Mouse (Mus musculus): Measurements from ENCODE around the gene Tmem252.
"Not testable (repeated sequence)": the region's sequence is repeated elsewhere in the genome, so short reads cannot be mapped to it uniquely, and the experiment has no call there.

Gene Tmem252

DNA sequence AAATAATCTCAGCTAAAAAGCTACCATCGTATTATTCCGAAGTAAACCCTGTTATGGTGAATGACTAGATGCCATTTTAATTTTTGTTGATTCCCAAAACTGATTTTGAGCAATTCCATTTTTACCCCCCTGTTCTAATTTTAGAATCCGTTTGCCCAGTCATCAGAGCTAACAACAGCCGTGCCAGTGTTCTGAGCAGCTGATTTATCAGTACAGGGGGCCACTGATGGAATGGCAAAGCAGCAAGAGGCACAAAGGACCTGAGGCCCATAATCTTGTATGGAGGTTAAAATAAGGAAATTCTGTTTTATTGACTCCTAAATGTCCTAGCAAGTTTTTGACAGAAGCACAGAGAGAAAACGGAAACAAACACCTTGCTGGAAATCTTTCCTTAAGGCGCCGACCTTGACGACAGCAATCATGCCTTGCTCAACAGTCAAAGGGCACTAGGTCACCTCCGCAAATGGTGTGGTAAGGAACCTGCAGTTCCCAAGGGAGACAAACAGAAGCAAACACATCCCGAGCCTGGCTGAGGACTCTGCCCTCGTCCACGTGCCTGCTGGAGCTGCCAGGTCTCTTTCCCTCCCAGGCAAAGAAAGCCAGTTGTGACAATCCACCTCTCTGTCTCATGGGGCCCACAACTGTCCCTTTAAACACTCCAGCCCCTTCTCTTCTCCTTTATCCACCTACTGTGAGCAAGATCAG is 9.4 kb downstream of the Tmem252 start:
- no peak for DNase-seq

DNA sequence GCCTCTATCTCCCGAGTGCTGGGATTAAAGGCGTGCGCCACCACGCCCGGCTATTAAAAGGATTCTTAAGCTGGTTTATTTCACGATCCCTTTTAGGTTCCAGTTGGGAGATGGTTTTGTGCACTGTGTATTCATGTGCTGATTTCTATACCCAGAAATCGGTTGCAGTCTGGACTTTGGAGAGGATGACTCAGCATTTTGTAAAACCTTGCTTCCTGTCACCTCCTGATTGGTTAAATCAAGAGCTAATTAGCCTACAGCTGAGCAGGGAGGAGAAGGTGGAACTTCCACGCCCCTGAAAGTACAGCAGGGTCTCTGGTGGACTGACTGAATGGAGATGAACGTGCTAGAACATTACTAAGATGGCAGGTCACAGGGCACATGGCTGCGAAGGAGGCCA is 12.6 kb downstream of the Tmem252 start:
- no peak for DNase-seq

DNA sequence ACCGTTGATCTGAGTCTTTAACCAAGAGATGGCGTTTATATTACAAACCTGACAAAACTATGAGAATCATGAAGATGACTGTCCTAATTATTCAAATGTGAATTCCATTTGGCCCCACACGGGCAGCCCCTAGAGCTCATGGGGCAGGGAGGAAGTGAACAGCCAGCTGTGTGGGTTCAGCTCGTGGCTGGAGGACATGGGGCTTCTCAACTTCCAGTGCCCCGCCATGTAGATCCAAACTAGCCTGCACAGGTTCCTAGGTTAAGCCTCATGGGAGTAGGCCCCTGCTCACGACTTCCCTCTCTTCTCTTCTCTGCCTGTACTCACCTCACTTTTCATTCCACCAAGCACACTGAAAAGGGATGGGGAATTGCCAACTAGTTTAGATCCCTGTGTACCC is 14.5 kb downstream of the Tmem252 start:
- DNase-seq, result no peak

DNA sequence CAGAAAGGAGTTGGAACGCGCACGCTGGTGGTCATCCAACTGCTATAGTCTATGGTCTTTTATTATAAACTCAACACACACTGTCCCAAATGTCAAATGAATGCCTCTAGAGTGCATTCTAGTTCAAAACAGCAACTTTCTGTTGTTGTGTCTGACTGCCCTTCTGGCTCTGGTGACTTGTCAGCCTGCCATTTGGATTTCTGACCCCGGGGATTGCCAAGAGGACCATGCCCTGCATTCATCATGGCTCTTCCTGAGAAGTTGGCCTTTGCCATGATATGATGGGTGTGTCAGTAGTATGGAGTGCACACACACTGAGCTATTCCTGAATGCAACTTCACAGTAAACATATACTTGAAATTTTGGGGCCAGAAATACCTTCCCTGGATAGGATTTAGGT is 15.7 kb downstream of the Tmem252 start:
- DNase-seq, result no peak

DNA sequence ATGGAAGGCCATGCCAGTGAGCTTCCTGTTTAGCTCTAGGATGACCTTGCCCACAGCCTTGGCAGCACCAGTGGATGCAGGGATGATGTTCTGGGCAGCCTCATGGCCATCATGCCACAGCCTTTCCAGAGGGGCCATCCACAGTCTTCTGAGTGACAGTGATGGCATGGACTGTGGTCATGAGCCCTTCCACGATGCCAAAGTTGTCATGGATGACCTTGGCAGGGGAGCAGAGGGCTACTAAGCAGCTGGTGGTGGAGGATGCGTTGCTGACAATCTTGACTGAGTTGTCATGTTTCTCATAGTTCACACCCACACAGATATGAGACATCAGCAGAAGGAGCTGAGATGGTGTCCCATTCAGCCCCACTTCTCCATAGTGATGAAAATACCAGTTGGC is 18.9 kb downstream of the Tmem252 start:
- DNase-seq, result no peak

DNA sequence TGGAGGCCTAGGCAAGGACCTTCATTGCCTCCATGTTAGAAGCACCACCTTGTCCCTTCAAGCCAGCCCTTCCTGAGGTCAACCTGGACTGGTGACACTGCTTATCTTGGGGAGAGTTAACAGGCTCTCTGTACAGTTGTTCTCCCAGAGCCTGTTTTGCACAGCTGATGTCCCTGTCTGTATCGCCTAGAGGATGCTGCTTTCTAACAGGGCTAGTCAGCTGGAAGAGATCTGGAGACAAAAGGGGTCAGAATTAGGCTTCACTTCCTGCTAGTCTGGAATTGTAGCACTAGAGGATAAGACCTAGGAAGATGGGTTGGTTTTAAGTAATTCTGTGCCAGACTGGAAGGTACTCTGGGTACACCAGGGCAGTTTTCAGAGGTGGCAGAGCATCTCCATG is 24.1 kb downstream of the Tmem252 start:
- DNase-seq, result no peak

DNA sequence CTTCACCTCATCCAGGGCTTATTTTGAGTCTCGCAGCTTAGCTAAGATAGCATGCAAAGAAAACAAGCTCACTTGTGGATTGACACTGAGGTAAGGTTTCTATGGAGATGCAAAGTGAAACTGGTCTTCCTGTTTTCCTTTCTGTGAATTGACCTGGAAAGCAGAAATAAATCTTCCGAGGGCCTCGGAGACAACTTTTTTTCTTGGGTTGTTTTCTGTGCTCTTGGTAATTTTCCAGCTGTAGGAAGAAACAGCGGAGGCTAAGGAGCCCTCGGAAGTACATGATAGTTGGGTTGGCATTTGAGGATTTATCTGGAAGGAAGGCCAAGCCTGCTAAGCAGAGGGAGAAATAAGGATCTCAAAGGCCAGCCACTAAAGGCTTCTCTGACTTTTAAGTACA is 24.8 kb downstream of the Tmem252 start:
- DNase-seq, result no peak

DNA sequence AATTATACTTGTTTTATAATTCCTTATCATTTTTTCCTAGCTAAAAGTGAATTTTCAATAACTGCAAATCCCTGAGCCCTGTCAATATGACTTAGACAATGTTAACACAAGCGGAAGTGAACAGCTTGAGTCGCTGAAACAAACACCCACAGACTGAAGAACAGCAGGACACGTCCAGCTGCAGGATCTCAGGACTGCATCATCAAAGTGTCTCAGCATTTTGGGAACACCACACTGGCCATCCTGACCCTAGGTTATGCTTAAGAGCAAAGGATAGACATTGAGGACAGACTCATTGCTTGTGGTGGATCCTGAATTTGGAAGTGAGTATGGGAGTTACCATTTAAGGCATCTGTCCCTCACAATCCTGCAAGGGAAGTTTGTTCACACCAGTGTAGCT is 25.4 kb downstream of the Tmem252 start:
- peak; percentile 56 for DNase-seq

DNA sequence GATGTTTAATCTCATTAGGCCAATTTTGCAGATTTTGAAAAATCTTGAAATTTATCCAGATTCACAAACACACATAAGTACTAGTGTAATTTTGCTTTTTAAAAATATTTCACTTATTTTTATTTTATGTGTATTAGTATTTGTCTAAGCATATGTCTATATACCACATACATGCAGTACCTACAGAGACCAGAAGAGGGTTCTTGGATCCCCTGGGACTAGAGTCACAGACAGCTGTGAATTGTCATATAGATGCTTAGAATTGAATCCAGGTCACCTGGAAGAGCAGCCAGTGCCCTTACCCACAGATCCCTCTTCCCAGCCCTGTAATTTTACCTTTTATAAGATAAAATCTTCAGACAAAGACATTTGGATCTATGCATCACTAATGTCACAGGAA is 26.1 kb downstream of the Tmem252 start:
- DNase-seq, result no peak

DNA sequence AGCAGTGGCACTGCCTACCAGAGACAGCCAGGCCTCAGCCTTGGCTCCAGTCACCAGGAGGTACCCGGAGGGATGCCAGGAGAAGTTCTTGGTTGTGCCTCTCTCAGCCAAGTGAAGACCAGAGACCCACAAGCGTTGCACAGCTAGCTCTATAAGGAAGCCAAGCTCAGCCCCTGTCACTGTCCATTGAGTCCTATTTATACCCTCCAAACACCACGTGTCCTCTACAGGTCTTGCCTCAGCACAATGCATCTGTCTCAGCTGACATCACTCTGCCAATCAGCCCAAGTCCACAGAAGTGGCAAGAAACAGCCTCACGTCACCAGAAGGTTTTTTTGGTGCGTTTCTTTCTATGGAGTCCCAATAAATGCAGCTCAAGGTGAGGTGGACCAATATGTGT is 26.9 kb downstream of the Tmem252 start:
- no peak for DNase-seq

DNA sequence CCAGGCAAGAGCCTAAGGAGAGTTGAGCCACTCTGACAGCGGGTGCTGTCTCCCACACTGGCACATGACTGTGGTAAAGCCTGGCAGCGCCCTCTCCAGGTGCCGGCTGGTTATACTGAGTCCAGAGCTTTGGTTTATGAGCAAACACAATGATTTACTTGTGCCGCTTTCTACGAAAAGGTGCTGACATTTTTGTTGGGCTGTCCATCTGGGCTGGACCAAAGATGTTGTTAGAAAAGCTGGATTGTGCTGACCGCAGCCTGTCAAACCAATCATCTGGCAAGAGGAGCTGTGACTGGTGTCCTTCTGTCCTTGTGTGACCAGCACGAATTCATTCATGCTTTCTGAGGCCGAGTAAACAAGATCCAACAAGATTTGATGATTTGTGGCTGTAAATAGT is 27.9 kb downstream of the Tmem252 start:
- peak; percentile 51 for DNase-seq

DNA sequence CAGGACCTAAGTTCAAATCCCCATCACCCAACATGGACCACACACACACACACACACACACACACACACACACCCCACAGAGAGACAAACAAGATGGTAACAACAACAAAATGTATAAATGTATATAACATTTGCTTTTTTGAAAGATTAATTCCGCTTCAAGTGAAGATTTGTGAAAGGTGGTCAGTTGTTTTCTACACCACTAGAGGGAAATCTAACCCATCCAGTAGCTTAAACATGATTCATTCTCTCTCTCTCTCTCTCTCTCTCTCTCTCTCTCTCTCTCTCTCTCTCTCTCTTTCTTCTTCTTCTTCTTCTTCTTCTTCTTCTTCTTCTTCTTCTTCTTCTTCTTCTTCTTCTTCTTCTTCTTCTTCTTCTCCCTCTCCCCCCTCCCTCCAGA is 29.4 kb downstream of the Tmem252 start:
- DNase-seq, result not testable (repeated sequence)

DNA sequence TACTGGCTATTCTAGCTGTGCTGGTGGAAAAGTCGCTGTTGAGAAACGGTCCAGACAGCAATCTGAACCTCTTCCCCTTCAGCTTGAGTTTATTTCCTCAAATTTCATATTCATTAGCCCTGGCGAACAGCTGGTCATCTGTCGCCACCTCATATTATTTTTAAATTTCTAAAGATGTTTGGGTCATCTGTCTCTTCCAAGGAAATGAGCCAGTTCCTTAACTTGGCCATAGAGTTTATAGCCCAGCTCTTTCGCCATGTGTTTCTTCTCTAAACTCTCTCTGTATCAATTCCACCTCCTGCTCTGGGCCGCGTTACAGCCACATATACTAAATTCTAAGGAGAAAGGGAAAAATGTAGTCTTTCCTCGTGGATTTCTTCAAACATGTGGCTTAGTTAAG is 29.9 kb downstream of the Tmem252 start:
- DNase-seq, result peak; percentile 57

DNA sequence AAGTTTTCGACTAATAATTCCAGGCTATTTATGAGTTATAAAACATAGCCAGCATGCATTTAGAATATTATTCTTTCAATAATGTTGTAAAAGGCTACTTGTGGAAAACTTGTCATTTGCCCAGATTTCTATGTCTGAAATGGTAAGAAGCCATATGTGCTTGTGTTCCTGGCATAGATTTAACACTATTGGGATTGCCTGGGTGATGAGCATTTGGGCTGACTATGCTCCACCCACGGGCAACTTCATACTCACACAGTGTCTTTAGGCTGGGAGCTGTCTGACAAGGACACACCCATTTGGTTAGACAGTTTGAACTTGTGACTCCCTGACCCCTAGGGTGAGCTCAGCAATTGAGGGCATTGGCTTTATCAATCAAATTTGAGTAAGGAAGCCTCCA is 30.5 kb downstream of the Tmem252 start:
- no peak for DNase-seq

DNA sequence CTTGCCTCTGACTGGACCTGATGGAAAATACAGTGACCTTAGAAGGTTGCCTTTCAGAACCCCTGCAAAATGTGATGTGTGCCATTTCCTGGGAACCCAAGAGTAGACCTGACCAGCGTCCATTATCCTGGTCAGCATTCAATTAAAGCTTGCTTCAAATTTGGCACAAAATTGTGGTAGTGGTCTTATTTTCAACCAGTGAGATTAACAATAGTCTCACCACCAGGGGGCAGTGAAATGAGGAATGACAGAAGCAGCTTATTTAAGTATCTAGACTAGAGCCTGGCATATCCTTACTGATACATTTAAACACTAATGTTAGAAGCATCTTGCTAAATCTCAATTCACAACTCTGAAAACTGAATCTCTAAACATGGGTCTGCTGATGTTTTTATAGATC is 31.6 kb downstream of the Tmem252 start:
- peak; percentile 53 for DNase-seq

DNA sequence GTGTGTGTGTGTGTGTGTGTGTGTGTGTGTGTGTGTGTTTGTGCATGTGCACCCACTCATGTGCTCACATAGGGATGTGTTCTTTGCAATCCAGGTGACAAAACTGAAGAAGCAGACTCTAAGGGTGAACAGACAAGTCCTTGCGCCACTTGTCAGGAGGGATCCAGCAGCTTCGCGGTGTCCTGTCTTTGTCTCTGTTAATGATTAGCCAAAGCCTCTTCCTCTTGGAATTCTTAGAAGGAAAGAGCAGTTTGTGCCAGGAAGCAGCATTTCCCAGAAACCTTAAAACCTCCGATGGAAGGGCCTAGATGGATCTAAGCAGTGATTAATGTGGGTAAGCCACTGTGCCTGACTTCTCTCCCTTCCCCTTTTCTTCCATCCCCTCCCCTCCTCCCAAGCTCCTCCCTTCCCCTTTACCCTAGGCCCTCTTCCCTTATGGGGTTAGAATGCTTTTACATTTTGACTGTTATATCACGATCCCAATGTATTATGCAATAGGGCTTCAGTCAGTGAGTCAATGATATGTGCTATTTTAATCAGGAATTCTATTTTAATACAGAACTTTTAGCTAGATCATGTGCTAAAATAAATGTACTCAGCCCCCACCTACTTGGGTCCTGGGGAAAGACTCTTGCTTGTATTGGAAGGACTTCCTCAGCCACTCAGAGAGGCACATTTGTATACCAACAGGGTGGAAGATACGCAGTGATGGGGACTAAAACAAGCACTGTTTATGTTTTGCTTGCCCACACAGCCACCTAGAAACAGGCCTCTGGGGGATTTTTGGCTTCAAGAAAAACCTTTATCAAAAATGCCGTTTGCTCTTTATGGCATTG is 33.5 kb downstream of the Tmem252 start:
- DNase-seq, result no peak

DNA sequence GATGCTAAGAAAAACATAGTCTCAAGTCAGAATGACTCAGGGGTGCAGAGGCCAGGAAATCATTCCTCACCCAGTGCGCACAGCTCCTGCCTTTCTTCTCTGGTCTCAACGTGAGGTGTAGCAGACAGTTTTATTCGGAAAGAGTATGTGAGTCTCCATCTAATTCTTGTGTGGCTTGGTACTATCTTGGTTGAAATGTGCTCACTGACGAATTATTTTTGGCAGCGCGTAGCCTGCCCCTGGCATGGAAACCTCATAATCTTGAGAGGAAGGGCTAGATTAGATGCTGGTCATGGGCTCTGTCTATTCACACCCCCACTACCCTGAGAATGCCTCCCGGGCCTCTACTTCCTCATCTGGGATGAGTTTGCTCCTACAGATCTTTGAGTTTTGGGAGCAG is 34.2 kb downstream of the Tmem252 start:
- DNase-seq, result no peak

DNA sequence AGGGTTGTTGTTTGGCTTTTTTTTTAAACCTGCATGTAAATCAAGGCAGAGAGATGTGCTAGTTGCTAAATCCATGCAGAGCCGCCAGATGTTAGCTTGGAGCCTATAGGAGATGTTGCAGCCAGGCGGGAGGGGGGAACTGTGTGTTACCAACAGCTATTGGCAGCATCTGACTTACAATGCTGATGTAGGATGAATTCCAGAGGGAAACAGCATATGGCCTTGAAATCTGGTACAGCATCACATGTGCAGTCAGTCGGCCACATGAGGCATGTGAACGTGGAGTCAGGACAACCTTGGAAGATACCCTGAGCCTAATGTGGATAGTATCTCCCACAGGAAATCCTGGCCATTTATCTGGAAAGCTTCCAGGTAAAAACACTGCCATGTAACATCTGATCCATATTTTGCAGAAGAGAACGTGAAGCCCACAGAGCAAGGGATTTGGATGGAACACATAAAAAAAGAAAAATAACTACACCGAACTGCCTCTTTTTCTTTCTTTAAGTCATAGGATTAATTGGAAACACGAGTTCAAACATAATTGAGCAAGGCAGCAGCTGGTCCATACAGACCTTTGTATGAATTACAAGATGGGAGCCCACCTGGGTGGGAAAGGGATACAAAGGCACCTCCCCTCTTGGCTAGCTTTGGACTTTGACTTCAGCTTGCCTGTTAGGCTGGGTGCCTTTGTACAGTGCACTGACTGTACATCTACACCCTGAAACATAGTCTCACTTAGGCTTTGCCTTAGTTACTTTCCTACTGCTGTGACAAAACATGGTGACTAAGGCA is 42.7 kb downstream of the Tmem252 start:
- DNase-seq, result no peak

DNA sequence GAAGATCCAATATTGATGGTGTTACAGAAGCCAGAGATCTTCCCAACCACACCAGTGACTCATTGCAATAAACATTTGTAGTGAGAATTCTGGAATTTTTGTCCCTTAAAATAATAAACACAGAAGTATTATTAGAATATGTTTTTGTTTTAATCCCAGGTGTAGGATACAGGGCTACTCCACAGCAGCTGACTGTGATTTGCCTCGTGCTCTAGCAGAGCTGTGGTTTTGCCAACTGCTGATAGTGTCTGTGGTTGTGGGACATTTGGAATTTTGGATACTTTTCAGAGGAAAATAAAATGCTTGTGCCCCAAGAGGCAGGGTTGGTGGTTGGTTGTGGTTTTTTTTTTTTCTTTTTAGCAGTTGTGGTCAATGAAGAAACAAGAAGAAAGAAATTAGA is 44.2 kb downstream of the Tmem252 start:
- DNase-seq, result no peak

DNA sequence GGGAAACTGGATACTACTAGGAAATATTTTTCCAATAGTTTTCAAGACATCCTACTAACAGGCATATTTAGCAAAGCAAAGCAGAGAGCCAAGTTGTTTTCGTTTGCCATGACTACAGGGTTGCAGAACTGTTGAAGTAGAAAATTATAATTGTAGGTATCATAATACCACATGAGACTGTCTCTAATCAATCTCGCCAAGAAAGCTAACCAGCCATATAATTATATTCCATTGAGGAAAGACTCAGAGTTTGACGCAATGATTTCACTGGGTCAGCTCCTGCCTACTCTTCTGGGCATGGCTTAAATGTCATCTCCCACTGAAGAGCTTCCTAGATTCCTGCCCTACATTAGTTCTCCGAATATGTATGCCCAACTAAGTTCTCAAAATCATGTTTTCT is 45.7 kb downstream of the Tmem252 start:
- DNase-seq, result no peak

DNA sequence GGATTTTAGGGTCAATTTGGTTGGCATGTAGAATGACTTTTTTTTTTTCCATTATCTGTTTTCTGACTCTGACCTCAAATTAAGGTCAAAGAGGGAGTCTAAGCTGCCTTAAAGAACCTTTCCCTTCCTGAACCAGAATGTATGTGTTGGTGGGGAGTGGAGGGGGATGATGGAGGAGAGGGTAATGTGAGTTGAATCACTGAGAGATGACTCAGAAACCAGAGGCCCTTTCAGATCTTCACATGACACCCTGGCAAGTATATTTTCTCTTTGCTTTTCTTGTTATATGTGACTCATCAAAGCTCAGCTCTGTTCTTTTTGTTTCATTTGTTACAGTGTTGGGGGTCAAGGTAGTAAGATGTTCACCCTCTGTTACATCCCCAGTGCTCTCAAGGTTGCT is 46.6 kb downstream of the Tmem252 start:
- DNase-seq, result no peak

DNA sequence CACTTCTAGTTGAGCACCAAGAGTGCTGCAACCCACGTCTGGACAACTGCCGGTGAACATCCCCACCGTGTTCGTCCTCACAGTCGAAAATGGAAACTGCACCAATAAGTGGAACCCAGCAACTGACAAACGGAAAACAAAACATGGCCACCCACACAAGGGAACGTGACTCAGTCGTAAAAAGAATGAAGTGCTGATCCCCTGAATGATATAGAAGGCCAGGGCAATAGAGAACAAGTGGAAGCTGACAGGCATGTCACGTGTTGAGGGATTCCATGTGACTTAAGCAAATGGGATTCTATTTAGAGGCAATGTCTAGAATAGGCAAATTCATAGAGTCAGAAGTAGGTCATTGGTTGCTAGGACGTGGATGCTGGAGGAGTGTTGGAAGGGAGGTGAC is 50.6 kb downstream of the Tmem252 start:
- no peak for DNase-seq

DNA sequence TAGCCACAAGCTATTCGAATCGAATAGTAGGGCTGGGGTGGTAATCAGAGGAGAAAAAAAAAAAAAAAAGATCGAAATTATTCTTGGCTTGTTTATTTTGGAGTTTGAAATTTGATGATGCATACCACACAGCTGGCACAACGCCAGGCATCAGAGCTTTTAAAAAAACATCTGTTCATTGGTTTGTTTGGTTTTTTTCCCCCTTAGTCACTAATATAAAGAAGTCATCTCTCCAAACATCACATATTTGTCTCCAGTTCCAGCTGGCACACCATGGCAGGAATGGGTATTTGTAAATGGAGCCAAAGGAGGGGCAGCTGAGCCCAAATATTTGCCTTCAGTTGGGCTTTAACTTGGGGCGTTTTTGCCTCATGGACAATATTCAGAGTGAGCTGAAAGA is 56.9 kb downstream of the Tmem252 start:
- DNase-seq, result peak; percentile 39
